Mouse (Mus musculus) small intestine, adult 2 months (tissue): Measurements from ENCODE around the gene Sipa1l1.
A peak's percentile ranks its signal among the peaks of the same experiment; 100 is the strongest.

Source experiments
- CTCF ChIP-seq: fragments of 200-500 bp; IDR thresholded peaks from 2 replicates; pipeline ENCODE4 v1.5.1; 2012; ENCODE audit warnings: low read depth, mild to moderate bottlenecking, control low read depth, inconsistent platforms, low read length, moderate library complexity, mixed read lengths; ENCODE audit not compliant: insufficient replicate concordance, insufficient read length; ENCODE audit errors: extremely low read depth
- POLR2A ChIP-seq: fragments of 200-500 bp; IDR thresholded peaks from 2 replicates; pipeline ENCODE4 v1.6.1; 2012; ENCODE audit warnings: low read depth, mild to moderate bottlenecking, control low read depth, inconsistent platforms, low read length, moderate library complexity

DNA sequence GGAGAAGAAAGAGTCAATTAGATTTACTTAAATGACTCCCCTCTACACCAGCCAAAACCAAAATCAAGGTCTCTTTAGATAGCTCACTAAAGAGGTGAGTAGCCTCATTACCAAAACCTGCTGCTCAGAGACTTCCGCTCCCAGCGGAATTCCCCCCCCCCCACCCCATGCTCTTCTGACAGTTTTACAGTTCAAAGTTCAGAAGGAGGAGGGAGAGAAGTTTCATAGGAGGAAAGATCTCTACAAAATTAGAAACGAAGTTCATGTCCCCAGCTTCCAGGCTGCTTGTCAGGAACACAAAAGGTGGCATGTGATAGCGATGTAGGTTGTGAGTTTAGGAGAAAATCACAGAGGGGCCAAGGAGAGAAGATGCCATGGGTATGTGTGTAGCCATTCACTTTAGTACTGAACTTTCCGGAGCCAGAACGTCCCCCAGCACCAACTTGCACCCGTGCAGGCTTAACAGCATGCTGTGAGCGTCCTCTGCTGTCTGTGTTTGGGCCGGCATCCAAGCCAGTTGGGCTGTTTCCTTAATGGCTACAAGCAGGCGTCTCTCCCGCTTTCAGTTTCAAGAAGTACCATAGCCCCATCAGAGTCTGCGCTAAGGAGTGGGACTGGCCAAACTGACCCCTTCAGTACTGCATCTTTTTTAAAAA, 300.7 kb downstream of the Sipa1l1 start:
- TF ChIP-seq CTCF (peak; percentile 94), POLR2A (no peak)
